Mouse (Mus musculus) limb, embryonic 12.5 days (tissue): Measurements from ENCODE around the gene Gm12394. TPM values are rescaled to one million over a fixed set of nuclear protein-coding genes. Genes with fewer than 3 reads are reported as not detected.
"Not testable (repeated sequence)": the region's sequence is repeated elsewhere in the genome, so short reads cannot be mapped to it uniquely, and the experiment has no call there.

ENCODE experiments used
- ATAC-seq: fragments of 200-750 bp; cut with Nextera tagmentation; 2 replicates; pipeline ENCODE4 v1.8.0; 2017; ENCODE audit warnings: low read depth, moderate TSS enrichment; ENCODE audit not compliant: insufficient number of reproducible peaks, insufficient read depth, low FRiP score, low TSS enrichment
- H3K27ac ChIP-seq: fragments of 300-500 bp; sonication (generic); 2 replicates; pipeline ENCODE4 v1.5.1; 2016; ENCODE audit warnings: mild to moderate bottlenecking, moderate library complexity
- H3K27me3 ChIP-seq: fragments of 300-500 bp; sonication (generic); 2 replicates; pipeline ENCODE4 v1.6.1; 2016; ENCODE audit warnings: mild to moderate bottlenecking, moderate library complexity
- H3K36me3 ChIP-seq: fragments of 300-500 bp; sonication (generic); 2 replicates; pipeline ENCODE4 v1.6.1; 2016; ENCODE audit warnings: mild to moderate bottlenecking, moderate library complexity
- H3K4me1 ChIP-seq: fragments of 300-500 bp; sonication (generic); replicated peaks from 2 replicates; pipeline ENCODE4 v1.6.1; 2016
- H3K4me2 ChIP-seq: fragments of 300-500 bp; sonication (generic); 2 replicates; pipeline ENCODE4 v1.6.1; 2016; ENCODE audit warnings: mild to moderate bottlenecking, moderate library complexity
- H3K4me3 ChIP-seq: fragments of 300-500 bp; sonication (generic); replicated peaks from 2 replicates; pipeline ENCODE4 v1.5.1; 2016; ENCODE audit warnings: mild to moderate bottlenecking
- H3K9ac ChIP-seq: fragments of 300-500 bp; sonication (generic); replicated peaks from 2 replicates; pipeline ENCODE4 v1.6.1; 2016; ENCODE audit warnings: mild to moderate bottlenecking, moderate library complexity
- H3K9me3 ChIP-seq: fragments of 300-500 bp; sonication (generic); 2 replicates; pipeline ENCODE4 v1.6.1; 2016; ENCODE audit warnings: mild to moderate bottlenecking, moderate library complexity
- WGBS: fragments of 180-500 bp; shearing (Covaris S2); methylation state at CpG from one replicate; pipeline ENCODE4 v1.1.7; 2016; 5-methylcytosine and 5-hydroxymethylcytosine counted together
- polyA plus RNA-seq: library from polyadenylated mRNA; unstranded; fragments of >200 nt; fragmentation: Nextera tagmentation; extraction: Ambion mirVana; gene quantifications from 2 replicates; pipeline ENCODE4 v1.2.1, GENCODE M21; 2016

The Gm12394 gene
- polyA plus RNA-seq, 1 experiment from 2014 or later = 0.09 TPM

DNA sequence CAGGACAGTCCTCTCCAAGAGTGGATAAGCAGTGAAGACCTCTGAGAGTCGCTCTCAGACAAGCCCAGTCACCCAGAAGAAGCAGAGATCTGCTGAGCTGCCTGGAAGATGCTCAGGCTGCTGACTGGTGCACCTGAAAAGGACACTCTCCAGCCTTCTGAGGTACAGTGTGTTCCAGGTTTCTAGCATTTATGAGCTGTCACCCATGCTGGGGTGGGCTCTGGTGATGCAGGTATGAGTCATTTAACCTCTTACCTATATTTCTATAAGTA lies 24.0 kb upstream of the Gm12394 start:
- no peak overlapping the region for H3K27ac ChIP-seq

DNA sequence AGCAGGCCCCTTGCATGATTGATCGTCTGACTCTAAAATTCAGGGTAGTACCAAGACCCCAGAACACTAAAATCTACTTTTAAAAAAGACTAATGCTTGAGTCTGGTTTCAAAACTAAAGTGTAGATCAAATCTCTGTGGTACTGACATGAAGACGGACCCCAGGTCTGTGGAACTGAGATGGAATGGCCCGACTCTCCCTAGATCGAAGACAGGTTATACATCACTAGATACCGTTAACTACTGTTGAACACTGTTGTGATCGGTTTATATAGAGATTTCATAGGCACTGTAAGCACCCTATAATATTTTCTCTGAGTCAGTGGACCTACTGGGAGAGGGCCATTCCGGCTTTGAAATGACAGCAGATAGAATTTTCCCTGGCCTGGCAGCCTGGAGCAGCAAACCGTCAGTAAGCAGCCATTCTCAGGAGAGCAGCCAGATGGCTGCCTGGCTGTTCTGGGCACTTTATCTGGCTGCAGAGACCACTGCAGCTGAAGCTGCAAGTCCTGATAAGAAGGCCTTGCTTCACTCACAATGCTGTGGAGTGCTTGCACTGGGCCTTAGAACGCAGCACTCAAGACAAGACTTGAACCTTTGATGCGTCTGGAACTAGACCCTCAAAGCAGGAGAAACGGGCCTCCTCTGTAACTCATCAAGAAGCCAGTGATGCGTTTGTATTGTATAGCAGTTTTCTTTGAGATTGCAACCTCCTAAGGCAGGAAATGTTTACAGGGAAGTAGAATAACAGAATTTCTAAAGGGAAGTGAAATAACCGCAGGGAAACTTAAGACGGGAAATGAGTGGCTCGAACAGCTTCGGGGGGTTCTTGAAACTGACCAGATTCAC lies 23.5 kb upstream of the Gm12394 start:
- Histone ChIP-seq H3K9me3 (no peaks in the 10 kb centered on the region), H3K4me3 (no peak overlapping the region), H3K9ac (no peak overlapping the region), H3K36me3 (no peaks in the 10 kb centered on the region), H3K4me2 (no peak overlapping the region), H3K27ac (no peak overlapping the region), H3K27me3 (no peaks in the 10 kb centered on the region), H3K4me1 (no peaks in the 10 kb centered on the region)
- 77% methylated on average over 16 of the region's 16 CpGs for WGBS
- ATAC-seq = no peak

More for the DNA sequence above, 24.0 kb upstream of the Gm12394 start:
- no peak for ATAC-seq
- Histone ChIP-seq H3K27me3 (no peaks in the 10 kb centered on the region), H3K4me3 (no peak overlapping the region), H3K9me3 (no peaks in the 10 kb centered on the region), H3K36me3 (no peaks in the 10 kb centered on the region), H3K4me1 (no peaks in the 10 kb centered on the region), H3K4me2 (no peak overlapping the region), H3K9ac (no peak overlapping the region)
- WGBS = 67% methylated on average over 1 of the region's 1 CpGs

DNA sequence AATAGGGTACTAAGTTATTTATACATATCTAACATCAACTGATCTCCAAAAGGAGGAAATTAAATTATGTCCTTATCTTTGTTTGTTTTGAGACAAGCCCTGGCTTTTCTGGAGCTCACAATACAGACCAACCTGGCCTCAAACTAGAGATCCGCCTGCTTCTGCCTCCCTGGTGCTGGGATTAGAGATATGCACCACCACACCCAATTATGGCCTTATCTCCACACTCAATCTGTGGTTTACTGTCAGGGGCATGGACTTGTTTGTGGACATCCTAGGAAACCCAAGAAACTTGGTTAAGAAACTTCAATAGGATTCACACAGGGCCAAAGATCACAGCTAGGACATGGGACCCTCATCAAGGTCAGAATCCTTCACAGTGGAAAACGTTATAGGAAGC lies 21.1 kb upstream of the Gm12394 start:
- no peak for ATAC-seq
- H3K27ac ChIP-seq = no peak overlapping the region
- no peak overlapping the region for H3K4me2 ChIP-seq
- H3K27me3 ChIP-seq = no peaks in the 10 kb centered on the region
- H3K9ac ChIP-seq = no peak overlapping the region
- no peaks in the 10 kb centered on the region for H3K4me1 ChIP-seq
- H3K4me3 ChIP-seq = no peak overlapping the region
- 78% methylated on average over 2 of the region's 2 CpGs for WGBS
- no peaks in the 10 kb centered on the region for H3K9me3 ChIP-seq
- no peaks in the 10 kb centered on the region for H3K36me3 ChIP-seq

DNA sequence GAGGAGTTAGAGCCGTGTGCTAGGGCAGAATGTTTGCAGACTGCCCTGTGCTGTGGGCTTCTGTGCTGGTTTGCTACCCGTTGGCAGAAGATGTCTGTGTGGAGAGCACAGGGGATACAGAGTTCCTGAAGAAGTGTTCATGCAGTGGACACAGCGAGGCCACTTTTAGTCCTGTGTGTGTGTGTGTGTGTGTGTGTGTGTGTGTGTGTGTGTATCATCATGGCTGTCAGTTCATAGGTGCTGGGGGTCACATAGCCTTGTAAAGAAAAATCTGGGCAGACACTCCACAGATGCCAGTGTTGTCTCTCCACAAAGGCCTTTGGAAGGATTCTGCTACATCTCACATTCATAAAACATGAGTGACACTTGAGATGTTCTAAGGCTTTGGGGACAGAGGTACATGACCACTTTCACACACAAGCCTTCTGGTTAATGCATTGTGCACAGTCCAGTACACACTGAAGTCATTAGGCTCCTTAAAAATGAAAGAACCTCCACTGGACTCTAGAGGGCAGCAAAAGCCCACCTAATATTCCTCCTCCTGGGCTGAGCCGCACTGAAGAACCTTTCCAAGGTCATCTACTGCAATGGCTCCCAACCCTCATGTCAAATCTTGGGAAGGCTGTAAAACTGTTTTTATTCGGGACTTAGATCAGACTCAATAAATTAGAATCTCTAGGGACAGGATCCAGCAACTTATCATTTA lies 20.2 kb upstream of the Gm12394 start:
- Histone ChIP-seq H3K27ac (no peak overlapping the region), H3K36me3 (no peaks in the 10 kb centered on the region), H3K4me3 (no peak overlapping the region), H3K9ac (no peak overlapping the region), H3K4me1 (no peaks in the 10 kb centered on the region), H3K4me2 (no peak overlapping the region), H3K27me3 (no peaks in the 10 kb centered on the region), H3K9me3 (no peaks in the 10 kb centered on the region)
- peak; percentile 89; the same call in 1 of the 2 replicates for ATAC-seq
- WGBS = 35% methylated on average over 5 of the region's 5 CpGs

DNA sequence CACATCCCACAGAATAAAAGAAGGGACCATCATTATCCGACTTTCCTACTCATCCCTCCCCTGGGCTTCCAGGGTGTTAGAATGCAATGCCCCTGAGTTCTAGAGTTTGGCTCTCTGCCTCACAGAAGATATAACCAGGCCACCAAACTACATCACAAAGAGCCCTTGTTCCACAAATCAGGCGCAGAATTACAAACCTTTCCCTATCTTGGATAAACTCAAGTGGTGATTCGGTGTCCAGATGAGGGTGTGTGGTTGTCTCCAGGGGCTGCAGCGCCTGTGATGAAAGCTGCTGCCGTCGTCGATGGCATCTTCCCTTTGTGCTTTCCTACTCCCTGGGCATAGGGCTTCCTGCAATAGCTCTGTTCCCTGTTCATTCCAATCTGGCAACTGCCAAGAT lies 17.6 kb upstream of the Gm12394 start, which contains the start of gene Fam205c:
TSS of gene Fam205c (minus strand) at position 101 of the 400 bp plus-strand sequence.
- Histone ChIP-seq H3K27me3 (no peaks in the 10 kb centered on the region), H3K4me2 (no peak within 1 kb of the TSS), H3K9me3 (no peaks in the 10 kb centered on the region), H3K9ac (no peak within 1 kb of the TSS), H3K36me3 (no peaks in the 10 kb centered on the region), H3K4me3 (no peak within 1 kb of the TSS), H3K27ac (no peak within 1 kb of the TSS), H3K4me1 (no peaks in the 10 kb centered on the region)
- ATAC-seq = no peak
- 88% methylated on average over 7 of the region's 7 CpGs for WGBS

DNA sequence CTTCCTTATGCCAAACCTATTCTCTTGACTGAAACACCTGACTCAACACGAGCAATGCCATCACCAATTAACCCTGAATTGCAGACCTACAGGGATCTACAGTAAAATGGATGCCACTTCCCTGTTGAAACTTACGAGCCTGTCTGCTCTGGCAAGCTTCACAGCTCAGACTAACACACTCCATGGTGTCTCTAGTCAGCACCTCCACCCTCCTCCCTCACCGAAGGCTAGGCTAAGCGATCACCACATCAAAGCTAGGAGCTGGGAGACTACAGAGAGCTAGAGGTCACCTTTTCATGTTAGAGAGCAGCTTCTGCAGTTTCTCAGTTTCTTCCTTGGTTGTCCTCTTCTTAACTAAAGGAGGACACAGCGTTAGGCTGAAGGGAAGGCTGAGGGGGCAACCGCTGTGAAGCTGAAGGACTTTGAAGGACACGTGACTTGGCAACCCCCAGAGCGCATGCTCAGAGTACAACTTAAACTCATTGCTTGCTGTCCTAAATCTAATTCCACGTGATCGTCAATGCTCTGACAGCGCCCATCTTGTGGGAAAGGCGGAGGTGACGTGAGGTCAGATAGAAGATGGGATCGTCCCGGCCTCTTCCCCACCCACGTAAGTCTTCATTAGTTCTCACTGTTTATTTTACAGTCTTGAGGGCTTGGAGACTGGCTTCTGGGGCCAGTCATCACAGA lies 16.3 kb upstream of the Gm12394 start:
- Histone ChIP-seq H3K9ac (no peak overlapping the region), H3K27ac (no peak overlapping the region), H3K9me3 (no peaks in the 10 kb centered on the region), H3K27me3 (no peaks in the 10 kb centered on the region), H3K4me3 (no peak overlapping the region), H3K4me1 (no peaks in the 10 kb centered on the region), H3K4me2 (no peak overlapping the region), H3K36me3 (no peaks in the 10 kb centered on the region)
- 68% methylated on average over 16 of the region's 16 CpGs for WGBS
- ATAC-seq = no peak

DNA sequence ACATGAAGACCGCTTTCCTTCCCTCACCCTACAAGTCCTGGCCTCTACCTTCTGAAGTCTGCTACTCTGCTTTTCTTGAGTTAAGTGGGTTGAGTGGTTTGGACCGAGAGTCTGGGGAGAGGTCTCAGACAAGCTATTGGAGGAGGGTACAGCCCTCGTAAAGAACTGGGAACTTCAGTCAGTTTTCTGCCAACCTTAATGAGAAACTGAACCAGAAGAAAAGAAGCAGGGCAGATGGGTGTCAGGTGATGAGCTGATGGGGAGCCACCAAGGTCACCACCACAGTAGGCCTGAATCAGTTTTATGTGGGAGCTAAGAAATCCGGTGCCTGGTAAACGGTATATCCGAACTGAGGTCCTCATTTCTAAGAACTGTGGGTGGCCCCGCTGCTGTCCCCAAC lies 15.6 kb upstream of the Gm12394 start:
- H3K4me1 ChIP-seq = no peaks in the 10 kb centered on the region
- H3K36me3 ChIP-seq = no peaks in the 10 kb centered on the region
- H3K9me3 ChIP-seq = no peaks in the 10 kb centered on the region
- WGBS = 89% methylated on average over 7 of the region's 7 CpGs
- no peak overlapping the region for H3K4me3 ChIP-seq
- H3K9ac ChIP-seq = no peak overlapping the region
- H3K27ac ChIP-seq = no peak overlapping the region
- H3K27me3 ChIP-seq = no peaks in the 10 kb centered on the region
- H3K4me2 ChIP-seq = no peak overlapping the region
- ATAC-seq = no peak

DNA sequence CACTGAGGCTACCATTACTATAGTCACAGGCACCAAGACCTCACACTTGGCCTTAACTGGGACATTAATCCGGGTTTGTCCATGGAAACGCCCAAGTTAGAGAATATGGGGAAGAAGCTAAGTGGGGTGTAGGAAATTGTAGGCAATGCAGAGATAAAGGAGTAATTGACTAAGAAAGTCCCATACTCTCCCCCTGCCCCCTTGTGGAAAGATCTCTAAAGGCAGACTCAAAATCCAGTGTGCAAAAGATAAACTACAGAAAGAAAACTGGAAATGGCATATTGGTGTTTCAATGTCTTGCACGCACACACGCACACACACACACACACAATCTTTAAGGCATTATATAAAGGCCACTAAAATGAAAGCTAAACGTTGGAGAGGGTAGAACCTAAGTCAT lies 14.2 kb upstream of the Gm12394 start:
- Histone ChIP-seq H3K4me3 (no peak overlapping the region), H3K4me2 (no peak overlapping the region), H3K36me3 (no peaks in the 10 kb centered on the region), H3K27me3 (no peaks in the 10 kb centered on the region), H3K27ac (no peak overlapping the region), H3K9ac (no peak overlapping the region), H3K9me3 (no peaks in the 10 kb centered on the region), H3K4me1 (no peaks in the 10 kb centered on the region)
- no peak for ATAC-seq
- WGBS = 76% methylated on average over 5 of the region's 5 CpGs

DNA sequence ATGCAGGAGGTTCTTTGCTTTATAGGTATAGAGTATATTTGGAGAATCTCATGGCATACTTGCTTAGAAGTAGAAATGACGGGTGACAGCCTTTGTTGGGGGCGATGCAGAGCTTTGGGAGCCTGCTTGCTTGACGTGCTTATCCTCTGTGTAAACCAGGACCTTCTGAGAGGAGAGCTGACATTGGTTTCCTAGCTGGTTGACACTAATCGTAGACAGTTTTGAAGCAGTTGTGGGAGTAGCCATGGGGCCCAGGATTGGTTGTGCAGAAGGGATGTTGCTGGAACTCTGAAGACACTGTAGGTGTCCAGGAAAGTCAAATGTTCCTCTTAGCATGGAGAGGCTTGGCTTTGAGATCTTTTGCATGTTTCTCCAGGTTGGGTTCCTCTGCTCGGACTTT lies 11.6 kb upstream of the Gm12394 start:
- Histone ChIP-seq H3K27me3 (no peaks in the 10 kb centered on the region), H3K4me3 (no peak overlapping the region), H3K4me2 (no peak overlapping the region), H3K36me3 (no peaks in the 10 kb centered on the region), H3K9me3 (no peaks in the 10 kb centered on the region), H3K27ac (no peak overlapping the region), H3K9ac (no peak overlapping the region), H3K4me1 (no peaks in the 10 kb centered on the region)
- 86% methylated on average over 5 of the region's 5 CpGs for WGBS
- ATAC-seq = no peak

DNA sequence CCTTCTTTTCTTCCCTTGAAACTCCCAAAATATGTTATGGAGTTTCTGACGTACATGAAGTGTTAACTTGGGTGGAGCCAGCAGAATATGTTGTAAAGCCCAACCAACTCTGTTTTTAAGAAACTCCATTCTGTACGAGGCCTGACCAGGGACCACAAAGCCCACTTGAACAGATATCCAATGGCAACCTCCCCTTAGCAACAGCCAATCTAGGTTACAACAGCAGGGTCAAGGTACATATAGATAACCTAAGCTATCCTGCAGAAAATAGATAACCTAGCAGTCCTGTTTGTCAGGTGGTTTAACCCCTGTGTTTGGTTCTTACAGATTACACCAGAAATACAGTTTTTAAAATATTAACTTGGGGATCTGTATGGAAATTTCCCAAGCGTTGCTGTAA lies 10.8 kb upstream of the Gm12394 start:
- no peak overlapping the region for H3K4me3 ChIP-seq
- ATAC-seq = no peak

DNA sequence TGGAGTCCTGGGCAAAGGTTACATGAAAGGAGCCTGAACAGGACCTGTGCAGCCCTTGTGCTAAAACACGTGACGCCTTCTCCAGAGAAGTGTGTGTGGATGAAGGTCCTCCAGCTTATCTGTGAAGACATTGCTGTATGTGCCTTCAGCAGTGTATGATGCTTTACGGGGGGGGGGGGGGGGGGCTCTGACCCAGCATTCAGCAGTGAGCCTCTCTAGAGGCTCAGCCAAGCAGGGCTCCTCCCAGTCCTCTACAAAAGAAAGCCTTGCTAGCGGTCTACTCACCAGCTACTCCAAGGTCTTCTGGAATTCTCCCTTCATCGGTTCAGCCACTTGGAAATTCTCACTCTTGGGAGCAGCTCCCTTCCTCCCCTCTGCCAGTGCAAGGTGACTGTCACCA lies 6.9 kb upstream of the Gm12394 start:
- WGBS = 81% methylated on average over 5 of the region's 5 CpGs
- not testable (repeated sequence) for H3K4me3 ChIP-seq, H3K27ac ChIP-seq

More for the DNA sequence above, 10.8 kb upstream of the Gm12394 start:
- Histone ChIP-seq H3K9ac (no peak overlapping the region), H3K4me2 (no peak overlapping the region), H3K4me1 (no peaks in the 10 kb centered on the region), H3K9me3 (no peaks in the 10 kb centered on the region), H3K27ac (no peak overlapping the region), H3K36me3 (no peaks in the 10 kb centered on the region), H3K27me3 (no peaks in the 10 kb centered on the region)
- 76% methylated on average over 3 of the region's 3 CpGs for WGBS

More for the DNA sequence above, 6.9 kb upstream of the Gm12394 start:
- not testable (repeated sequence) for H3K9ac ChIP-seq, H3K27me3 ChIP-seq, H3K9me3 ChIP-seq, H3K36me3 ChIP-seq, ATAC-seq, H3K4me2 ChIP-seq, H3K4me1 ChIP-seq
